Mouse (Mus musculus): ENCODE measurements at regions not wholly inside any gene's neighbourhood (a gene's known extent, or its start where the extent isn't known, plus 50 kb on each side); places are given as distances from the start of the nearest gene placed in this dataset.

- no peak overlapping the region for H3K4me3 ChIP-seq
- no peak overlapping the region for H3K27ac ChIP-seq
- no peaks in the 10 kb centered on the region for H3K9me3 ChIP-seq
- H3K27me3 ChIP-seq (ENCODE audit: poor library complexity, severe bottlenecking), result peaks cover 98% of the 10 kb centered on the region
- WGBS, result 33% methylated on average over 1 of the region's 1 CpGs
- peaks cover 30% of the 10 kb centered on the region for H3K4me1 ChIP-seq
- DNase-seq (ENCODE audit: extremely low spot score, low spot score), result no peak
- H3K36me3 ChIP-seq (replicated peaks), result no peaks in the 10 kb centered on the region
Measured at GRCm38 (mm10) chr15:25497743-25498142, 84.2 kb upstream of the Basp1 start.

- peaks cover 27% of the 10 kb centered on the region for H3K4me1 ChIP-seq
- no peak overlapping the region for H3K27ac ChIP-seq
- WGBS, result 3% methylated on average over 2 of the region's 2 CpGs
- DNase-seq (ENCODE audit: extremely low spot score, low spot score), result no peak
- no peaks in the 10 kb centered on the region for H3K36me3 ChIP-seq (replicated peaks)
- peaks cover 98% of the 10 kb centered on the region for H3K27me3 ChIP-seq (ENCODE audit: poor library complexity, severe bottlenecking)
- H3K4me3 ChIP-seq, result no peak overlapping the region
- H3K9me3 ChIP-seq, result no peaks in the 10 kb centered on the region
Measured at GRCm38 (mm10) chr15:25498422-25498821, 84.9 kb upstream of the Basp1 start.

- H3K27me3 ChIP-seq (ENCODE audit: poor library complexity, severe bottlenecking), result peaks cover 98% of the 10 kb centered on the region
- H3K4me1 ChIP-seq, result peaks cover 12% of the 10 kb centered on the region
- H3K9me3 ChIP-seq, result no peaks in the 10 kb centered on the region
- no peak for DNase-seq (ENCODE audit: extremely low spot score, low spot score)
- H3K27ac ChIP-seq, result no peak overlapping the region
- H3K4me3 ChIP-seq, result no peak overlapping the region
- WGBS, result 84% methylated on average over 5 of the region's 5 CpGs
- H3K36me3 ChIP-seq (replicated peaks), result no peaks in the 10 kb centered on the region
Measured at GRCm38 (mm10) chr15:25502513-25502912, 88.9 kb upstream of the Basp1 start.

GRCm38 (mm10) chr15:25503104-25503503, 89.5 kb upstream of the Basp1 start:
- WGBS, result 72% methylated on average over 6 of the region's 6 CpGs
- Histone ChIP-seq H3K27me3 (ENCODE audit: poor library complexity, severe bottlenecking) (peaks cover 98% of the 10 kb centered on the region), H3K4me3 (no peak overlapping the region), H3K9me3 (no peaks in the 10 kb centered on the region), H3K4me1 (peaks cover 11% of the 10 kb centered on the region), H3K36me3 (replicated peaks) (no peaks in the 10 kb centered on the region), H3K27ac (no peak overlapping the region)
- DNase-seq (ENCODE audit: extremely low spot score, low spot score), result no peak

- H3K4me3 ChIP-seq, result no peak overlapping the region
- H3K36me3 ChIP-seq (replicated peaks), result no peaks in the 10 kb centered on the region
- H3K9me3 ChIP-seq, result no peaks in the 10 kb centered on the region
- WGBS, result 66% methylated on average over 7 of the region's 7 CpGs
- no peak overlapping the region for H3K27ac ChIP-seq
- H3K4me1 ChIP-seq, result peaks cover 18% of the 10 kb centered on the region
- no peak for DNase-seq (ENCODE audit: extremely low spot score, low spot score)
- H3K27me3 ChIP-seq (ENCODE audit: poor library complexity, severe bottlenecking), result peaks cover 57% of the 10 kb centered on the region
Measured at GRCm38 (mm10) chr15:25509139-25509538, 95.6 kb upstream of the Basp1 start.

GRCm38 (mm10) chr15:25509584-25509983, 96.0 kb upstream of the Basp1 start:
- no peak overlapping the region for H3K4me3 ChIP-seq
- H3K36me3 ChIP-seq (replicated peaks), result no peaks in the 10 kb centered on the region
- no peaks in the 10 kb centered on the region for H3K9me3 ChIP-seq
- 86% methylated on average over 8 of the region's 8 CpGs for WGBS
- peaks cover 53% of the 10 kb centered on the region for H3K27me3 ChIP-seq (ENCODE audit: poor library complexity, severe bottlenecking)
- peaks cover 18% of the 10 kb centered on the region for H3K4me1 ChIP-seq
- DNase-seq (ENCODE audit: extremely low spot score, low spot score), result no peak
- no peak overlapping the region for H3K27ac ChIP-seq

- H3K4me3 ChIP-seq, result no peak overlapping the region
- peaks cover 18% of the 10 kb centered on the region for H3K4me1 ChIP-seq
- peaks cover 48% of the 10 kb centered on the region for H3K27me3 ChIP-seq (ENCODE audit: poor library complexity, severe bottlenecking)
- no peak overlapping the region for H3K27ac ChIP-seq
- no peaks in the 10 kb centered on the region for H3K9me3 ChIP-seq
- no peak for DNase-seq (ENCODE audit: extremely low spot score, low spot score)
- H3K36me3 ChIP-seq (replicated peaks), result no peaks in the 10 kb centered on the region
- 51% methylated on average over 8 of the region's 8 CpGs for WGBS
Measured at GRCm38 (mm10) chr15:25510060-25510492, 96.5 kb upstream of the Basp1 start.

- Histone ChIP-seq H3K9me3 (no peaks in the 10 kb centered on the region), H3K4me3 (no peak overlapping the region), H3K27ac (no peak overlapping the region), H3K36me3 (replicated peaks) (no peaks in the 10 kb centered on the region), H3K4me1 (no peaks in the 10 kb centered on the region), H3K27me3 (ENCODE audit: poor library complexity, severe bottlenecking) (no peaks in the 10 kb centered on the region)
- WGBS, result 89% methylated on average over 15 of the region's 15 CpGs
- no peak for DNase-seq (ENCODE audit: extremely low spot score, low spot score)
Measured at GRCm38 (mm10) chr15:25518025-25518928, 104.0 kb upstream of the Myo10 start.

- WGBS, result 84% methylated on average over 4 of the region's 4 CpGs
- Histone ChIP-seq H3K4me3 (no peak overlapping the region), H3K36me3 (replicated peaks) (no peaks in the 10 kb centered on the region), H3K27me3 (ENCODE audit: poor library complexity, severe bottlenecking) (no peaks in the 10 kb centered on the region), H3K9me3 (no peaks in the 10 kb centered on the region), H3K27ac (no peak overlapping the region), H3K4me1 (no peaks in the 10 kb centered on the region)
- DNase-seq (ENCODE audit: extremely low spot score, low spot score), result no peak
Measured at GRCm38 (mm10) chr15:25524189-25524588, 98.1 kb upstream of the Myo10 start.

- no peaks in the 10 kb centered on the region for H3K9me3 ChIP-seq
- DNase-seq (ENCODE audit: extremely low spot score, low spot score), result no peak
- H3K4me1 ChIP-seq, result no peaks in the 10 kb centered on the region
- no peak overlapping the region for H3K27ac ChIP-seq
- WGBS, result 76% methylated on average over 7 of the region's 7 CpGs
- no peaks in the 10 kb centered on the region for H3K27me3 ChIP-seq (ENCODE audit: poor library complexity, severe bottlenecking)
- no peak overlapping the region for H3K4me3 ChIP-seq
- no peaks in the 10 kb centered on the region for H3K36me3 ChIP-seq (replicated peaks)
Measured at GRCm38 (mm10) chr15:25525337-25525736, 97.0 kb upstream of the Myo10 start.

- Histone ChIP-seq H3K36me3 (replicated peaks) (no peaks in the 10 kb centered on the region), H3K4me1 (peaks cover 14% of the 10 kb centered on the region), H3K27me3 (ENCODE audit: poor library complexity, severe bottlenecking) (peaks cover 10% of the 10 kb centered on the region), H3K27ac (no peak overlapping the region), H3K9me3 (no peaks in the 10 kb centered on the region), H3K4me3 (no peak overlapping the region)
- WGBS, result 87% methylated on average over 22 of the region's 22 CpGs
- DNase-seq (ENCODE audit: extremely low spot score, low spot score), result no peak
Measured at GRCm38 (mm10) chr15:25536451-25537334, 85.6 kb upstream of the Myo10 start.

GRCm38 (mm10) chr15:25539344-25540176, 82.8 kb upstream of the Myo10 start:
- no peak for DNase-seq (ENCODE audit: extremely low spot score, low spot score)
- WGBS, result 80% methylated on average over 20 of the region's 20 CpGs
- Histone ChIP-seq H3K27me3 (ENCODE audit: poor library complexity, severe bottlenecking) (peaks cover 8% of the 10 kb centered on the region), H3K27ac (no peak overlapping the region), H3K36me3 (replicated peaks) (no peaks in the 10 kb centered on the region), H3K4me3 (no peak overlapping the region), H3K9me3 (no peaks in the 10 kb centered on the region), H3K4me1 (peaks cover 14% of the 10 kb centered on the region)
